Mouse (Mus musculus) ES-E14 (cell line): ENCODE results near the gene P3h2. TPM values are rescaled to one million over a fixed set of nuclear protein-coding genes. Genes with fewer than 3 reads are reported as not detected.
A peak's percentile ranks its signal among the peaks of the same experiment; 100 is the strongest.

Source experiments
- DNase-seq: peaks from one replicate; pipeline ENCODE4 v3.0.0-alpha.2; 2013; ENCODE audit warnings: low read depth, low spot score
- H3K27ac ChIP-seq: 2 replicates; pipeline ENCODE4 v1.5.1; 2012; ENCODE audit warnings: low read depth, mild to moderate bottlenecking, low read length, moderate library complexity, mixed read lengths; ENCODE audit not compliant: poor library complexity, insufficient read depth, severe bottlenecking
- H3K36me3 ChIP-seq: 2 replicates; pipeline ENCODE4 v1.6.1; 2012; ENCODE audit warnings: mild to moderate bottlenecking, low read length, moderate library complexity, mixed read lengths; ENCODE audit not compliant: control insufficient read depth, poor library complexity, insufficient read depth, severe bottlenecking
- H3K4me1 ChIP-seq, 2 experiments: fragments of 150-350 bp in 1 of 2; sonication (generic) in 1 of 2; 2 replicates each; pipeline ENCODE4 v1.6.1; 2012; ENCODE audit warnings: low read length in 2 of 2, mild to moderate bottlenecking in 1 of 2, mixed read lengths in 1 of 2; ENCODE audit not compliant: control insufficient read depth in 2 of 2, insufficient read depth in 2 of 2, poor library complexity in 1 of 2
- H3K4me3 ChIP-seq, 2 experiments: fragments of 150-350 bp in 1 of 2; sonication (generic) in 1 of 2; 2 replicates each; pipeline ENCODE4 v1.5.1; 2012; ENCODE audit warnings: low read length in 2 of 2, low read depth in 1 of 2, mild to moderate bottlenecking in 1 of 2, mixed read lengths in 1 of 2; ENCODE audit not compliant: insufficient read depth in 1 of 2, poor library complexity in 1 of 2, severe bottlenecking in 1 of 2
- H3K9ac ChIP-seq: 2 replicates; pipeline ENCODE4 v1.6.1; 2012; ENCODE audit warnings: low read depth, mild to moderate bottlenecking, low read length, mixed read lengths; ENCODE audit not compliant: poor library complexity, insufficient read depth, severe bottlenecking
- H3K9me3 ChIP-seq: fragments of 150-350 bp; sonication (generic); 2 replicates; pipeline ENCODE4 v1.6.1; 2012; ENCODE audit warnings: low read depth, mild to moderate bottlenecking, low read length; ENCODE audit not compliant: control insufficient read depth, insufficient read depth
- CHD2 ChIP-seq: IDR thresholded peaks from 2 replicates; pipeline ENCODE4 v1.6.1; 2014; ENCODE audit warnings: mild to moderate bottlenecking, low read depth, low read length, inconsistent platforms
- HCFC1 ChIP-seq: IDR thresholded peaks from 2 replicates; pipeline ENCODE4 v1.6.1; 2012; ENCODE audit warnings: low read length, inconsistent platforms, borderline replicate concordance; ENCODE audit not compliant: insufficient read depth
- MAFK ChIP-seq: IDR thresholded peaks from 2 replicates; pipeline ENCODE4 v1.6.1; 2014; ENCODE audit warnings: mild to moderate bottlenecking, low read depth, low read length, inconsistent platforms; ENCODE audit not compliant: insufficient read depth
- ZC3H11A ChIP-seq: IDR thresholded peaks from 2 replicates; pipeline ENCODE4 v1.6.1; 2012; ENCODE audit warnings: low read depth, mild to moderate bottlenecking, inconsistent platforms, low read length, borderline replicate concordance
- ZNF384 ChIP-seq: IDR thresholded peaks from 2 replicates; pipeline ENCODE4 v1.6.1; 2012; ENCODE audit warnings: low read depth, low read length, inconsistent platforms
- in situ Hi-C, 2 experiments: fragments of 600-800 bp; cut with MboI; formaldehyde crosslinking; loops; one replicate each; pipeline ENCODE4 v1.15.1; 2025; ENCODE audit warnings: low sequenced_read_pairs in 2 of 2, inconsistent platforms in 1 of 2; ENCODE audit not compliant: unreplicated experiment in 2 of 2
- total RNA-seq: library from RNA; depleted of rRNA; stranded (reverse); fragments of 300-350 nt; gene quantifications from 2 replicates; pipeline ENCODE4 v1.2.3, GENCODE M21; 2012; rRNA removed

The P3h2 gene
- 0.85 and 2.4 TPM in 2 replicates for total RNA-seq

- peak within 1 kb of the TSS; percentile 75 for H3K9ac ChIP-seq
- no peaks in the 10 kb centered on the region for H3K36me3 ChIP-seq
- in situ Hi-C loops, result no loop called here
- DNase-seq, result peak; percentile 34
- H3K4me3 ChIP-seq, result peak within 1 kb of the TSS; percentile 66 to 81
- H3K27ac ChIP-seq, result no peak within 1 kb of the TSS
- 0 out of 4 replicates have a peak, but pooled peaks cover 0 to 2% of the 10 kb centered on the region in 2 experiments for H3K4me1 ChIP-seq
- no peak for TF ChIP-seq ZC3H11A
- TF ChIP-seq CHD2, result no peak
- no peak for TF ChIP-seq ZNF384
- no peak for TF ChIP-seq HCFC1
- no peak for TF ChIP-seq MAFK
- H3K9me3 ChIP-seq, result no peaks in the 10 kb centered on the region
These were observed at the start of gene P3h2 for GRCm38 (mm10) chr16:26105115-26105974. TSS of gene P3h2 (minus strand) at chr16:26105784.

- Histone ChIP-seq H3K4me3 (no peak overlapping the region), H3K27ac (no peak overlapping the region), H3K9me3 (no peaks in the 10 kb centered on the region), H3K4me1 (no peaks in the 10 kb centered on the region), H3K36me3 (no peaks in the 10 kb centered on the region), H3K9ac (no peak overlapping the region)
- DNase-seq, result no peak
- TF ChIP-seq ZC3H11A (no peak), ZNF384 (no peak), CHD2 (no peak), MAFK (no peak)
- in situ Hi-C loops, result no loop called here
These were observed 46.7 kb upstream of the P3h2 start for GRCm38 (mm10) chr16:26152258-26152657.

DNA sequence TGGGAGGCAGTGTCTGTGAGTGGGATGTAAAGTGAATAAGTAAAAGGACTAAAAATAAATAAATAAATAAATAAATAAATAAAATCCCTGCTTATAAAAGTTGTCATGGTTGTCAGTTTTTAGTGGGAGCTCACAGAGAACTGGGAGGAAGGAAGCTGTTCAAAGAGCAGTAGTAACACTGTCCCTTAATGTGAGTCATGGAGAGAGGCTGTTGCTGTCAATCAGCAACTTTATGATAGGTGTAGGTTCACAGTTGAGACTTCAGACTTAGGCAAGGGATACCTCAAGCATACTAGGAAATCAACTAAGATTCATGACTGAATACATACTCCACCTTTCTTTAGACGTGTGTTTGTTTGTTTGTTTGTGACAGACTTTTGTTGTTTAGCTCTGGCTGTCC lies 45.4 kb upstream of the P3h2 start:
- Histone ChIP-seq H3K9me3 (no peaks in the 10 kb centered on the region), H3K27ac (no peak overlapping the region), H3K9ac (no peak overlapping the region), H3K36me3 (no peaks in the 10 kb centered on the region), H3K4me1 (no peaks in the 10 kb centered on the region), H3K4me3 (no peak overlapping the region)
- TF ChIP-seq HCFC1 (no peak), ZNF384 (no peak), ZC3H11A (no peak), MAFK (no peak)
- in situ Hi-C loops, result no loop called here
- DNase-seq, result no peak

DNA sequence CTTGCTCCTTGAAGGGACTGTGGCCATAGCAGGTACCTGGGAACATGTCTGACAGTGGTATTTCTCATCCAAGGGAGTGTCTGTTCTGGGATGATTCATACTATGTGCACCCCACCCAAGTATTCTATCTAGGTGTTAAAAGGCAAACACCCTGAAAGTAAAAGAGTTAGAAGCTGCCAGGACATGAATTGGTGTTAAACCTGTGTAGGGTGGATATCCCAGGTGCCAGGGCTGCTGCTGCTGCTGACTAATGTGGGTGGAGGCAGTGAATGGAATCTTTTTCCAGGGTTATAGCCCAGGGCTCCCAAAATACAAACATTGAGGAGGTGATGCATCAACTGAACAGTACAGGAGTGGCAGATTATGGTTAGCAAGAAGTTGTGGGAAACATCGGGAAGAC lies 41.3 kb upstream of the P3h2 start:
- no peaks in the 10 kb centered on the region for H3K36me3 ChIP-seq
- no peak overlapping the region for H3K9ac ChIP-seq
- H3K9me3 ChIP-seq, result no peaks in the 10 kb centered on the region
- no peaks in the 10 kb centered on the region for H3K4me1 ChIP-seq
- no peak for DNase-seq
- H3K27ac ChIP-seq, result no peak overlapping the region
- no peak overlapping the region for H3K4me3 ChIP-seq
- in situ Hi-C loops, result no loop called here
- TF ChIP-seq CHD2 (no peak), ZNF384 (no peak), MAFK (no peak), ZC3H11A (no peak), HCFC1 (no peak)

DNA sequence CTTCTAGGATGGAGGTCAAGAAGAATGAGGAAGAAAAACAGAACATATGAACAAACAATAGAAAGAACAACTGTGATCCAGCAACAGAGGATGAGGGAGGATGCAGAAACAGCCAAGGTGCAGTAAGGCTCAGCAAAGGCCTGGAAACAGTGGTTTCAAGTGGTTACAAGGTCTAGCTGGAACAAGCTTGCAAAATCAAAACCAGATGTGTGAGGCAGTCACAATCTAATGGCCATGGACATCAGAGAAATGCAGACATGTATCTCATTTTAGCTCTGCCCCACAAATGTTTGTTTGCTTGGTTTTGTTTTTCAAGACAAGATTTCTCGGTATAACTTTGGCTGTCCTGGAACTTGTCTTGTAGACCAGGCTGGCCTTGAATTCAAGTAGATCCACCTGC lies 25.5 kb upstream of the P3h2 start:
- Histone ChIP-seq H3K4me3 (no peak overlapping the region), H3K4me1 (no peaks in the 10 kb centered on the region), H3K27ac (no peak overlapping the region), H3K9ac (no peak overlapping the region), H3K9me3 (no peaks in the 10 kb centered on the region), H3K36me3 (no peaks in the 10 kb centered on the region)
- in situ Hi-C loops, result no loop called here
- TF ChIP-seq ZC3H11A (no peak), HCFC1 (no peak), MAFK (no peak), ZNF384 (no peak), CHD2 (no peak)
- DNase-seq, result no peak
